Mouse (Mus musculus) A20 (cell line): ENCODE data around the gene Clk2.
"Not testable (repeated sequence)": the region's sequence is repeated elsewhere in the genome, so short reads cannot be mapped to it uniquely, and the experiment has no call there.

Source experiments
- DNase-seq: peaks from one replicate; pipeline ENCODE4 v3.0.0-alpha.2; 2011; ENCODE audit warnings: low read depth, low spot score

Clk2 gene

GRCm38 (mm10) chr3:89188478-89188875 lies 23.9 kb downstream of the Clk2 start:
- no peak for DNase-seq

DNA sequence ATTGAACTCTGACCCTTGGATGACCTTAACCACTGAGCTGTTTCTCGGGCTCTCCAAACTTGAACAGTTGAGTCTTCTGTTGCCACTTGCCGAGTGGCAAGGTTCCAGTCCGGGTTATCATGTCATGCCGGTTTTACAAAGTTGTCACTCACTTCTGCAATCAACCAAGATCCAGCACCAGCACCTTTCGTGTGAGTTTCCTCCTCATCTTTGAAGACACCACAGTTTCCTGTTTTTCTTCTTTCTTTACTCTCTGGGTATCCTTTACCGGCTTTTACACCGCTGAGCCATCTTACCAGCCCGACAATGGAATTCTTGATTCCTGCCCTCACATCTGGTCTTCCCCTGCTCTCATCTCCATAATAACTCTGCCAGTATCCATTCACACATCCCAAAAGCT lies 25.8 kb downstream of the Clk2 start:
- DNase-seq = no peak

GRCm38 (mm10) chr3:89193351-89193750 lies 28.8 kb downstream of the Clk2 start:
- peak; percentile 44 for DNase-seq

GRCm38 (mm10) chr3:89193853-89194252 lies 29.3 kb downstream of the Clk2 start:
- peak; percentile 57 for DNase-seq

DNA sequence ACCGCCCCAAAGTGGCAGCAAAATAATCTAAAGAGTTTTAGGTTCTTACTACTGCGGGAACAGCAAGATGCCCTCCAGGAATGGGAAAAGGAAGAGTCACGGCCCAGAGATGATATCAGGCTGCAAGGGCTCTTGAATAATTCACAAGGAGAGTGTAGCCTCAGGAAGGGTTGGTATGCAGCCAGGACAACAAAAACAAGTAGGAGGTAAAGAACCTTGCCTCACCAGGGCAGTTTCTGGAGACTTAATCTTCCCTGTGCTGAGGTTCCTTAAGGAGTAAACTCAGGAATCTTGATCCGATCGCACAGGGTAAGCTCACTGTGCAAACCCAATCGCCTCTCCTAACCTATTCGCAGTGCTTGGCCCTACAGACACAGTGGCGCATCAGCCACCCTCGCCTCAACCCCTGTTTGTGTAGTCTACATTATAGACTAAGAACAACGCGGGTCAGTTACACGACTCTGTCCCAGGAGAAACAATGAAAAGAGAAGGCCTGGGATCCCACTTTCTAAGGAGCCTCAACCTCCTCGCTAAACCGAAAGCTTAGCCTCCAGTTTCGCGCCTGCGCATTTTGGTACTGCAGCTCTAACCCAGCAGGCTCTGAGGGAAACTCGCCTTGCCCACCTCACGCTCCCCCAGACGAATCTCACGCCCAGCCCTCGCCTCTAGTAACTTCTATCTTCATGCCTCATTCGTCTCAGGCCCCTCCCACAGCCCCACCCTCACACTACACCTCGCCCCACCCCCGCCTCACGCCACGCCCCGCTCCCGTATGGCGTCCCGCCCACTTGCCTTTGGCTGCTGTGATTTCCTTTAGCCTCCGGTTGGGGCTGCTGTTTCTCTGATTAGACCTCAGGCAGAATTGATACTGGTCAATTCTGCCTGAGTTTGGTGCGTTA lies 31.6 kb downstream of the Clk2 start:
- peak; percentile 96 for DNase-seq

GRCm38 (mm10) chr3:89199839-89200238 lies 35.2 kb downstream of the Clk2 start:
- DNase-seq = peak; percentile 24

GRCm38 (mm10) chr3:89202253-89203141 lies 37.9 kb downstream of the Clk2 start, which contains the start of gene Gba:
TSS of gene Gba (plus strand) at chr3:89202928.
- peak; percentile 91 for DNase-seq

GRCm38 (mm10) chr3:89203142-89203514 lies 38.5 kb downstream of the Clk2 start:
- no peak for DNase-seq

GRCm38 (mm10) chr3:89206079-89206478 lies 41.5 kb downstream of the Clk2 start:
- no peak for DNase-seq

DNA sequence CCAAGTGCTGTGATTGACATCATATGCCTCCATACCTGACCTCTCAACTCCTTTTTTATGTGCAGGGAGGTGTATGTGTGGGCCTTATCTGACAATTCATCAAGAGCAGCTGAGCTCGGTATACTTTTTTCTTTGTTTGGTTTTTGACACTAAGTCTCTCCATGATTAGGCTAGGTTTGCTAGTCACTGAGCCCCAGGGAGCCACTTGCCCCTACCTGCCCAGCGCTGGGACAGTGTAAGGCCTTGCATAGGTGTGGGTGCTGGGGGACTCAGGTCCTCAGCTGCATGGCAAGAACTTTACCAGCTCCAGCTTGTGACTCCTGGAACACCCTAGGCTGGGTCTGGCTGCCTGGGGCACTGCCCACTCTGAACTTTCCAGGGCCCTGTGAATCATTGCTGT lies 42.1 kb downstream of the Clk2 start:
- DNase-seq = no peak

- DNase-seq = no peak
Measured at GRCm38 (mm10) chr3:89208075-89208657, 43.6 kb downstream of the Clk2 start.

- no peak for DNase-seq
Measured at GRCm38 (mm10) chr3:89208736-89209135, 44.1 kb downstream of the Clk2 start.

GRCm38 (mm10) chr3:89209731-89210130 lies 45.1 kb downstream of the Clk2 start:
- no peak for DNase-seq

DNA sequence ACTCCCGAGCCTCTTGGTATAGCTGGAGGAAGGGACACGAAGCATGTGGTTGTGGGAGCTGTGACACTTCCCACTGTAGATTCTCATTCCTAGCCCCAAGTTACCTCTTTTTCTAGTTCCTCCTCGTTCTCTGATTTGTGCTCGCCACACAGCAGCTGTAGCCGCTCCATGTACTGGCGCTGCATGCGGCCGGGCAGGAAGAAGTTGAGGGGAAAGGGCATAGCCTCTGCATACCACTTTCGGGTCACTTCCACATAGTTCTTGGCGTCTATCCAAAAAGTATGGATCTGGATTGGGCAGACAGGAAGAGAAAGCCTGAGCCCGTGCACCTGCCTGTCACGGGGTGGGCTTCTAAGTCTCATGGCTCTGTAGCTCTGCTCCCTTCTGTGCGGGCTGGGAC lies 45.6 kb downstream of the Clk2 start:
- DNase-seq = no peak

GRCm38 (mm10) chr3:89210731-89211130 lies 46.1 kb downstream of the Clk2 start:
- DNase-seq = no peak

GRCm38 (mm10) chr3:89213803-89214530 lies 49.4 kb downstream of the Clk2 start:
- peak; percentile 95 for DNase-seq

DNA sequence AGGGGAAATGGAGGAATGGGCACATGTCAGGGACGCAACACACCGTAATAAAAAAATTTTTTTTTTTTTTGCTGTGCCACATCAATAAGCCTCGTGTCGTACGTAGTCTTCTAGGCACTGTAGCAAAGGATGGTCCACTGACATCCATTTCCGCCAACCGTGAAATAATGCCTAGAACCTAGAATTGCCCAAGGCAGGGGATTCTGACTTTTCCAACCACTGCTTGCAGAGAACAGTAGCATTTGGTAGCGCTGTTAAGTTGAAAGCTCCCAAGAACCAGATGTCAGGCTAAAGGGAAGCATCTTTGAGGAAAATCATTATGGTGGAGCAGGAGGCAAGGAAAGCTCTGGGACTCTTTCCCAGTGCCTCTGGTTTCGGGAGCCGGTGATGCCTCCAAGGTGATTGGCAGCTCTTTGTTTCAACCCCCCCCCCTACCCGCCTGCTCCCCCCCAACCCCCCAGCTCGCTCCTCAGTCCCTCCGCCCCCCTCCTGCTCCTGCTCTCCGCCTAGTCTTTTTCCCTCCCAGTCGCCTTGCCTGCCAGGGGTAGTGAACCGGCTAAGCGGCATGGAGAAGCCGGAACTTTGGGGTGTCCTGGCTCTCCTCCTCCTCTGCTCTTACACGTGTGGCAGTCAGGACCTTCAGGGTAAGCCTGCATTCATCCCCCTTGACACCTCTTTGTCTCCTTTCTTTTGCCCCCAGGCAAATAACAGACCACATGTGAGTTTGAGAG lies 50.3 kb downstream of the Clk2 start, which contains the start of gene Thbs3:
TSS of gene Thbs3 (plus strand) at position 500 of the 731 bp plus-strand sequence.
- no peak for DNase-seq

GRCm38 (mm10) chr3:89215853-89216252 lies 51.3 kb downstream of the Clk2 start:
- DNase-seq = peak; percentile 84

- DNase-seq = not testable (repeated sequence)
Measured at GRCm38 (mm10) chr3:89216407-89216806, 51.8 kb downstream of the Clk2 start.

GRCm38 (mm10) chr3:89218271-89218670 lies 53.7 kb downstream of the Clk2 start:
- no peak for DNase-seq

GRCm38 (mm10) chr3:89219546-89219945 lies 55.0 kb downstream of the Clk2 start:
- no peak for DNase-seq
